8 mouse cellular contexts compared by ENCODE assay signal in the genomic region with DNA sequence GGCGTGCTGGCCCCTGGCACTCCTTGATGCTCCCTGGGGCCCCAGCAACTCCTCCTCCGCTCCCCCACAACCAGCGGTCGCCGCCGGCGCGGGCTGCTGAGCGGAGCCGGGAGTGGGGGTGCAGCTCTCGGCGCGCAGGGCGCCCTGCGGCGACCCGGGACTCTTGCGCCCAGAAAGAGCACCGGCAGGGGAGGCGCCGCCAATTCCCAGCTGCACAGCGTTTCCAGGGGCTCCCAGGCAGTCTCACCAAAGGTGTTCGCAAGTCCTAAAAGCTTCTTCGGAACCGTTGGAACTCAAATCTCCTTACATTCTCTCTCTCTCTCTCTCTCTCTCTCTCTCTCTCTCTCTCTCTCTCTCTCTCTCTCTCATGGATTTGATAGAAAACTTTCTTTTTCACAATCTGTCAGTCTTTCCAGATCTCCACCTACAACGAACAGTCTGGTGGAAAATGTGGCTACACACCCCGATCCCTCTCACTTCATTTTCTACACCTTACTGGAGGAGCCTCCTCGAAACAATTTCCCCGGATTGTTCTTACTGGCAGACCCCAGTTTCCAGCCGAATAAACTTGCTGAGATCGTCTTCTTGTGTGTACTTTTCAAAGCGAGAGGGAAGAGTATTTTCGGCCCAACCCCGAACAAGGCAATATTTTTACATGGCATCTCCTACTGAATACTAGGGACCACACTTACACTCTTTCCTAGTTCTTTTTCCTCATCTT. TPM values are rescaled to one million over a fixed set of nuclear protein-coding genes. Genes with fewer than 3 reads are reported as not detected.
DNase-seq lines count a peak whose midpoint lies in the region; ATAC-seq and TF ChIP-seq lines count a peak whose summit lies in the region.

No protein-coding gene starts in this region.

- peak overlapping the region; percentile 53 for H3K4me3 ChIP-seq in lung, embryonic 14.5 days (ENCODE audit: low read depth, low read length)
- peak overlapping the region; percentile 68 to 72 for H3K4me3 ChIP-seq in heart, embryonic 14.5 days (ENCODE audit: control insufficient read depth in 1 of 2, insufficient read depth in 1 of 2, low read depth in 1 of 2, low read length in 2 of 2)
- H3K4me3 ChIP-seq in liver, embryonic 11.5 days (ENCODE audit: low read depth, low read length) = peak overlapping the region; percentile 61
- peak overlapping the region; percentile 64 for H3K4me3 ChIP-seq in small intestine, adult 2 months (ENCODE audit: low read depth, low read length)

- under 1% methylated on average over 34 of the region's 34 CpGs for WGBS in lung, embryonic 14.5 days
- WGBS in heart, embryonic 14.5 days = under 1% methylated on average over 34 of the region's 34 CpGs
- WGBS in liver, embryonic 11.5 days = 1% methylated on average over 34 of the region's 34 CpGs
- WGBS in small intestine, adult 2 months = 1% methylated on average over 34 of the region's 34 CpGs

- ATAC-seq in lung, embryonic 14.5 days (ENCODE audit: insufficient read depth) = no peak; the same call in 1 of the 2 replicates
- no peak for ATAC-seq in heart, embryonic 14.5 days (ENCODE audit: insufficient number of reproducible peaks, insufficient read depth, low FRiP score, low read depth)
- no peak for ATAC-seq in liver, embryonic 11.5 days (replicated peaks; ENCODE audit: low FRiP score)

- H3K4me2 ChIP-seq in lung, embryonic 14.5 days = peak overlapping the region; percentile 84
- H3K4me2 ChIP-seq in heart, embryonic 14.5 days (ENCODE audit: low read length) = peak overlapping the region; percentile 97
- H3K4me2 ChIP-seq in liver, embryonic 11.5 days = peak overlapping the region; percentile 95

- peak; percentile 46 for DNase-seq in lung, embryonic 14.5 days
- DNase-seq in lung, postnatal 25 days (ENCODE audit: low spot score) = no peak
- peak; percentile 62 for DNase-seq in embryo, embryonic 10.5 days (ENCODE audit: low spot score)
- peak; percentile 46 for DNase-seq in liver, embryonic 11.5 days (ENCODE audit: low spot score)
- no peak for DNase-seq in testis, postnatal 14 days (ENCODE audit: low spot score)
- no peak for DNase-seq in T-cell, adult 2 months (ENCODE audit: low spot score)

- no peak for TF ChIP-seq CTCF in lung, embryonic 14.5 days (IDR thresholded peaks at IDR 0.05; ENCODE audit: low read depth)
- TF ChIP-seq CTCF in small intestine, adult 2 months (IDR thresholded peaks at IDR 0.05; ENCODE audit: extremely low read depth, insufficient read length, insufficient replicate concordance, low read depth, low read length) = no peak

- H3K27ac ChIP-seq in lung, embryonic 14.5 days (ENCODE audit: low read depth) = no peak overlapping the region
- no peak overlapping the region for H3K27ac ChIP-seq in heart, embryonic 14.5 days (replicated peaks in 1 of 2; ENCODE audit: control insufficient read depth in 1 of 2, insufficient read depth in 1 of 2, low read depth in 2 of 2, low read length in 2 of 2)
- no peak overlapping the region; the same call in 1 of the 2 replicates for H3K27ac ChIP-seq in liver, embryonic 11.5 days (ENCODE audit: low read depth, low read length)
- H3K27ac ChIP-seq in small intestine, adult 2 months (ENCODE audit: insufficient read depth, low read depth, low read length) = no peak overlapping the region

- no peaks in the 10 kb centered on the region for H3K36me3 ChIP-seq in lung, embryonic 14.5 days (ENCODE audit: insufficient read depth)
- peaks cover 13% of the 10 kb centered on the region for H3K36me3 ChIP-seq in heart, embryonic 14.5 days (ENCODE audit: control insufficient read depth, insufficient read depth, low read length)
- no peaks in the 10 kb centered on the region for H3K36me3 ChIP-seq in liver, embryonic 11.5 days (ENCODE audit: control insufficient read depth, insufficient read depth, low read length)
- peaks cover 5% of the 10 kb centered on the region; the same call in 1 of the 2 replicates for H3K36me3 ChIP-seq in small intestine, adult 2 months (ENCODE audit: control insufficient read depth, insufficient read depth, low read length)

- TF ChIP-seq POLR2A in small intestine, adult 2 months (IDR thresholded peaks at IDR 0.05; ENCODE audit: low read depth, low read length) = no peak

- H3K27me3 ChIP-seq in lung, embryonic 14.5 days (ENCODE audit: insufficient read depth, low read length) = peaks cover 96% of the 10 kb centered on the region
- peaks cover 70% of the 10 kb centered on the region for H3K27me3 ChIP-seq in heart, embryonic 14.5 days (ENCODE audit: control insufficient read depth, insufficient read depth, low read length)
- H3K27me3 ChIP-seq in liver, embryonic 11.5 days (replicated peaks; ENCODE audit: control insufficient read depth, insufficient read depth, low read length) = peaks cover 99% of the 10 kb centered on the region
- peaks cover 76% of the 10 kb centered on the region for H3K27me3 ChIP-seq in small intestine, adult 2 months (ENCODE audit: control insufficient read depth, insufficient read depth, low read length)

- peak overlapping the region; percentile 38; the same call in 1 of the 2 replicates for H3K9ac ChIP-seq in lung, embryonic 14.5 days
- H3K9ac ChIP-seq in heart, embryonic 14.5 days (ENCODE audit: low read length) = peak overlapping the region; percentile 69
- H3K9ac ChIP-seq in liver, embryonic 11.5 days (ENCODE audit: low read depth, low read length) = no peak overlapping the region

- H3K4me1 ChIP-seq in lung, embryonic 14.5 days (ENCODE audit: insufficient read depth) = peaks cover 3% of the 10 kb centered on the region; the same call in 1 of the 2 replicates
- H3K4me1 ChIP-seq in heart, embryonic 14.5 days (ENCODE audit: control insufficient read depth in 2 of 2, insufficient read depth in 2 of 2, low read length in 2 of 2) = peaks cover 9 to 17% of the 10 kb centered on the region in 2 experiments
- peaks cover 7% of the 10 kb centered on the region for H3K4me1 ChIP-seq in liver, embryonic 11.5 days (replicated peaks; ENCODE audit: control insufficient read depth, insufficient read depth, low read length)
- peaks cover 10% of the 10 kb centered on the region for H3K4me1 ChIP-seq in small intestine, adult 2 months (ENCODE audit: control insufficient read depth, insufficient read depth, insufficient read length, low read length)

- H3K9me3 ChIP-seq in lung, embryonic 14.5 days (ENCODE audit: low read depth, low read length) = no peaks in the 10 kb centered on the region
- H3K9me3 ChIP-seq in heart, embryonic 14.5 days (ENCODE audit: control insufficient read depth, low read length) = no peaks in the 10 kb centered on the region
- H3K9me3 ChIP-seq in liver, embryonic 11.5 days (ENCODE audit: control insufficient read depth, low read length) = no peaks in the 10 kb centered on the region

RNA-seq across cellular contexts. Expression of gene Otx1, which starts 0.5 kb away (rescaled TPM):
- 0.38 and 0.39 TPM in 2 replicates for polyA plus RNA-seq in lung, embryonic 14.5 days (2014; fragmentation: Nextera tagmentation; extraction: Ambion mirVana)
- polyA plus RNA-seq in heart, embryonic 14.5 days (2014; fragmentation: Nextera tagmentation; extraction: Ambion mirVana) = 0.05 TPM in 1 of 2 replicates, not detected in the other
- polyA plus RNA-seq in liver, embryonic 11.5 days (2014; fragmentation: Nextera tagmentation; extraction: Ambion mirVana) = 0.08 TPM in 1 of 2 replicates, not detected in the other
- polyA plus RNA-seq in small intestine, adult 2 months (2012; rRNA removed) = not detected in 2 replicates

Comparison
In these comparisons a context has a peak if more than half of its experiments do, and no peak if none do; other contexts are left out.
1. DNase-seq: peak in lung, embryonic 14.5 days (single experiment), embryo, embryonic 10.5 days (single experiment) and liver, embryonic 11.5 days (single experiment); none in lung, postnatal 25 days (single experiment), testis, postnatal 14 days (single experiment) and T-cell, adult 2 months (single experiment).
2. Peak in every context shown above with its lines, with median percentiles within 50 percentile points of each other: H3K4me2 ChIP-seq and H3K4me3 ChIP-seq.